Mouse (Mus musculus) erythroblast, embryonic 14.5 days (primary cell): ENCODE results near the gene Adamts13.

Source experiments
- GATA1 ChIP-seq: IDR thresholded peaks from 2 replicates; pipeline ENCODE4 v1.6.1; 2012; ENCODE audit warnings: low read length, inconsistent platforms, mixed read lengths
- TAL1 ChIP-seq: IDR thresholded peaks from 3 replicates; pipeline ENCODE4 v1.6.1; 2012; ENCODE audit warnings: low read length, inconsistent platforms, mixed read lengths

GRCm38 (mm10) chr2:27036003-27036402 is 62.8 kb downstream of the Adamts13 start:
- no peak for TF ChIP-seq TAL1
- TF ChIP-seq GATA1 = no peak
